Comparison of ENCODE assay signal across 18 mouse cellular contexts in the genomic region with DNA sequence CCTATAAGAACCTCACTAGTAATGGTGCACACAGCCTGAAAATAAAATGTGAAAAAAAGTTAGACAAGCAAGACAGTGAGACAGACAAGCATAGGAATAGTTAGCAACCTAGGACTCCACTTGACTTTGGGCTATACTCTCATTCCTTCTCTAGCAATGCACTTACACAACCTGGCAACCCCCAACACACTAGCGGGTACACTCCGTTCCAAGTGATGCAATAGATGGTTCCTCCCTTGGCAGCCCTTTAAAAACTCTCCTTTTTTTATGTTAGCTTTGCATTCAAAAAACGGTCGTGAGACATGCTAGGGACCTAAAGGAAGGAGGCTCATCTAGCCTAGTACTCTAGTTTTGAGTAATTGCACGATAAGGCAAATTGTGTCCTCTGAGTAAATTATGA.
"Had no signal": no experiment of that assay in that cellular context is flagged by ENCODE, and none has a peak within 500 bp of the region (broad histone marks: within the 10 kb centered on the region; RNA-seq: fewer than 3 reads in every experiment).

No protein-coding gene starts in this region.

- H3K4me1 ChIP-seq: midbrain, embryonic 10.5 days; midbrain, embryonic 12.5 days; neural tube, embryonic 13.5 days; neural tube, embryonic 15.5 days had no signal

- DNase-seq: lung, adult 18-20 months; lung, embryonic 14.5 days; lung, postnatal 10 days; lung, postnatal 4 days; midbrain, embryonic 14.5 days; retina, postnatal 1 day; right cerebral cortex, adult 18-20 months; right cerebral cortex, postnatal 25 days; right cerebral cortex, postnatal 4 days; spleen, adult 18-20 months; thymus, adult 18-20 months; thymus, postnatal 14 days; thymus, postnatal 4 days had no signal

- H3K9ac ChIP-seq: lung, embryonic 14.5 days; midbrain, embryonic 12.5 days; neural tube, embryonic 13.5 days; neural tube, embryonic 15.5 days had no signal

- H3K36me3 ChIP-seq: midbrain, embryonic 10.5 days; midbrain, embryonic 12.5 days; neural tube, embryonic 13.5 days; neural tube, embryonic 15.5 days had no signal

- H3K27ac ChIP-seq: midbrain, embryonic 10.5 days; midbrain, embryonic 12.5 days; neural tube, embryonic 13.5 days; neural tube, embryonic 15.5 days had no signal

- H3K27me3 ChIP-seq: midbrain, embryonic 12.5 days; neural tube, embryonic 13.5 days; neural tube, embryonic 15.5 days had no signal

- H3K4me3 ChIP-seq: midbrain, embryonic 10.5 days; midbrain, embryonic 12.5 days; myocyte; neural tube, embryonic 13.5 days; neural tube, embryonic 15.5 days had no signal
